Mouse (Mus musculus) erythroblast, embryonic 14.5 days (primary cell): ENCODE results near the gene 4930435E12Rik. TPM values are rescaled to one million over a fixed set of nuclear protein-coding genes. Genes with fewer than 3 reads are reported as not detected.

ENCODE experiments used
- H3K27me3 ChIP-seq: 2 replicates; pipeline ENCODE4 v1.6.1; 2012; ENCODE audit warnings: inconsistent platforms; ENCODE audit not compliant: control insufficient read depth
- H3K36me3 ChIP-seq: 2 replicates; pipeline ENCODE4 v1.6.1; 2012; ENCODE audit warnings: mild to moderate bottlenecking, inconsistent platforms; ENCODE audit not compliant: control insufficient read depth
- H3K4me1 ChIP-seq: 2 replicates; pipeline ENCODE4 v1.6.1; 2012; ENCODE audit warnings: inconsistent platforms; ENCODE audit not compliant: control insufficient read depth
- H3K4me3 ChIP-seq: replicated peaks from 2 replicates; pipeline ENCODE3; 2012; ENCODE audit warnings: moderate library complexity, mild to moderate bottlenecking, inconsistent platforms
- H3K9me3 ChIP-seq: 2 replicates; pipeline ENCODE4 v1.6.1; 2012; ENCODE audit warnings: low read length, inconsistent platforms, mixed read lengths; ENCODE audit not compliant: control insufficient read depth
- GATA1 ChIP-seq: IDR thresholded peaks from 2 replicates; pipeline ENCODE4 v1.6.1; 2012; ENCODE audit warnings: low read length, inconsistent platforms, mixed read lengths
- TAL1 ChIP-seq: IDR thresholded peaks from 3 replicates; pipeline ENCODE4 v1.6.1; 2012; ENCODE audit warnings: low read length, inconsistent platforms, mixed read lengths
- polyA plus RNA-seq: library from polyadenylated mRNA; stranded (reverse); fragments of >175 nt; gene quantifications from 2 replicates; pipeline ENCODE4 v1.2.3, GENCODE M21; 2012

Gene 4930435E12Rik
- polyA plus RNA-seq, 1 experiment: not detected

DNA sequence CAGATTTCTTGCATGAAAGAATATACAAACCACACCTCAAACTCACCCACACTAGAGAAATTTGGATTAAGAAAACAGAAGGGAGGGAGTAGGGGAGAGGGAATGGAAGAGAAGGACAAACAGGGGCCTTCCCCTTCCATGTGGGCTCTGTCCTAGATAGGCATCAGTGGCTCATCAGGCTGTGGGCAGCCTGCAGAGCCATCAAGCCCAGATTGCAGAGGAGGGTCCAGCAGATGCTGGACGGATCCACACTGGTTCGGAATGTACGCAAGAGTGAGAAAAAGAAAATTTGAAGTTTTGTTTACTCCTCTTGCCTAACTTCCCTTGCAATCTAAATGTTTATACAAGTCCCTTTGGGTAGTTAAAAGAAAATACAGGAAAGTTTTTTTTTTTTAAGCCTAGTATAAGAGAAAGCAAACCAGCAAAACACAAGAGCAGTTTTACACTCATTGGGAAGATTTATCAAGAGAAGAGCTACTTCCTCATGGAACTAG, 29.5 kb downstream of the 4930435E12Rik start:
- Histone ChIP-seq H3K9me3 (no peaks in the 10 kb centered on the region), H3K27me3 (peaks cover 5% of the 10 kb centered on the region; the same call in 1 of the 2 replicates), H3K4me1 (no peaks in the 10 kb centered on the region), H3K4me3 (no peak overlapping the region), H3K36me3 (no peaks in the 10 kb centered on the region)
- no peak for TF ChIP-seq TAL1
- TF ChIP-seq GATA1: no peak

DNA sequence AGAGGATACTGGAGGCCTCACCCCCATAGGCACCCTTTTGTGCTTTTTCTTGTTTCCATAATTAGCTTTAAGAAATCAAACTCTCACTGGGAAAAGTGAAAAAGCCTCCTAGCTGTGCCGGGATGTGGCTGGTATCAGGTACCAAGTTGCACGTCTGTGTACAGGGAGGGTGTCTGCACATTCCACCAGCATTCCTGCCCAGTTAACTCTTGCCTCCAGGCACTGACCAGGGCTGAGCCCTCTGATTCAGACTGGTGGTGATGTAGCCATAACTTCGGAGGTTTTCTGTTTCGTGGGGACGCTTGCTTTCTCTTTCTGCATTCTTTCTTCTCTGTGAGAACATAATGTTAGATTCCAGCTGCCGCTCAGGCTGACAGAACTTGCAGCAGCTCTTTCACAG, 35.4 kb downstream of the 4930435E12Rik start:
- Histone ChIP-seq H3K36me3 (no peaks in the 10 kb centered on the region), H3K27me3 (no peaks in the 10 kb centered on the region), H3K4me3 (no peak overlapping the region), H3K4me1 (no peaks in the 10 kb centered on the region), H3K9me3 (no peaks in the 10 kb centered on the region)
- TF ChIP-seq TAL1 (no peak), GATA1 (no peak)

DNA sequence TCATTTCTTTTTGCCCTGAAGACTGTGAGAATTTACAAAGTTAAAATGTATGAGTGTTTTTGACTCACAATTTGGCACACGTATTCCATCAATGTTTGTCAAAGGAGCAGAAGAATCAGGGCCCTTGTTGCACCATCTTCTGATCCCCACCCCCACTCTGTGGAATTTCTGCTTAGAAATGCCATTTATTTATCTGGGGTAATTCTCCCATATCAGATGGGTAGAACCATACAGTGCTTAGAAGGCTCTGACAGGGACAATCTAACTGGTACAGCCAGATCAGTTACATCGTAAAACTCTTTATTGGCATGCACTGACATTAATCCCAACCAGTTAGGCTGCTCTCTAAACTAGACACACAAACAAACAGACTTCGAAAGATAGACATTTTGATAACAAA, 38.6 kb downstream of the 4930435E12Rik start:
- Histone ChIP-seq H3K4me1 (no peaks in the 10 kb centered on the region), H3K4me3 (no peak overlapping the region), H3K9me3 (no peaks in the 10 kb centered on the region), H3K36me3 (no peaks in the 10 kb centered on the region), H3K27me3 (peaks cover 3% of the 10 kb centered on the region; the same call in 1 of the 2 replicates)
- TF ChIP-seq TAL1: no peak
- TF ChIP-seq GATA1: no peak

DNA sequence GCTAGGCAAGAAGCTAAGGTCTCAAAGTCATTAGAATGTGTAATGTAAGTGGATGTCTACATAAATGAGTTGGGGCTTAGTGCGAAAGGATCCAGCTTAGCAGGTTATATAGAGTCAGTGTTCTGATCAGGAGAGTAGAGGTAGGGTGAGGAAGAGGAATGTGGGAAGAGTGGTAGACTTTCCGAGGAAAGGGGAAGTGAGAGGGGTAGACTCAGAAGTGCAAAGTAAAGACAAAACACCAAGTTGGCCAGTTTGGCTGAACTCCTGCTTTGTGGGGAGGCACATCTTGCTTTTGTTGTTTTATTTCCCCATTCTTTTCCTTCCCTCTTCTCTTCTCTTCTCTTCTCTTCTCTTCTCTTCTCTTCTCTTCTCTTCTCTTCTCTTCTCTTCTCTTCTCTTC, 39.5 kb downstream of the 4930435E12Rik start:
- peaks cover 8% of the 10 kb centered on the region for H3K27me3 ChIP-seq
- TF ChIP-seq GATA1 (no peak), TAL1 (no peak)
- no peaks in the 10 kb centered on the region for H3K9me3 ChIP-seq
- H3K4me3 ChIP-seq: no peak overlapping the region
- no peaks in the 10 kb centered on the region for H3K4me1 ChIP-seq
- no peaks in the 10 kb centered on the region for H3K36me3 ChIP-seq

DNA sequence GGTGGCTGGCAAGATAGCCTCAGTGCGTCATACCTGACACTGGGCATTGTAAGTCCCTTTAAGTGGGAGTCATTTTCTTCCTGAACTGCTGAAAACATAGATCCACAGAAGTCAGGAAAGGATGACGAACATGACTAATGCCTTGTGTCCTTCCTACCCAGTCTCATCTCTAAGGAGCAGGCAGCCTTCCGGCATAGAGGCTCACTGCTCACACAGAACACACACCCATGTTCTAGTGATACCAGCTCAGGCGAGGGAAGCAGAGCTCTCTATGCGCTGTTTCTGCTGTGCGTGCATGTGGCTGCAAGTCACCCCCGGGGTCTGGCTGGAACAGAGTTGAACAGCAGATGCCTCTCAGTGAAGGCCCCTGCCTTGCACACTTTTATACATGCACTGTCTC, 43.2 kb downstream of the 4930435E12Rik start:
- Histone ChIP-seq H3K9me3 (no peaks in the 10 kb centered on the region), H3K36me3 (no peaks in the 10 kb centered on the region), H3K27me3 (peaks cover 16% of the 10 kb centered on the region), H3K4me1 (no peaks in the 10 kb centered on the region), H3K4me3 (no peak overlapping the region)
- TF ChIP-seq TAL1 (no peak), GATA1 (no peak)

GRCm38 (mm10) chr16:38782524-38783067, 46.0 kb downstream of the 4930435E12Rik start:
- TF ChIP-seq GATA1 (no peak), TAL1 (no peak)
- Histone ChIP-seq H3K4me3 (no peak overlapping the region), H3K9me3 (no peaks in the 10 kb centered on the region)

DNA sequence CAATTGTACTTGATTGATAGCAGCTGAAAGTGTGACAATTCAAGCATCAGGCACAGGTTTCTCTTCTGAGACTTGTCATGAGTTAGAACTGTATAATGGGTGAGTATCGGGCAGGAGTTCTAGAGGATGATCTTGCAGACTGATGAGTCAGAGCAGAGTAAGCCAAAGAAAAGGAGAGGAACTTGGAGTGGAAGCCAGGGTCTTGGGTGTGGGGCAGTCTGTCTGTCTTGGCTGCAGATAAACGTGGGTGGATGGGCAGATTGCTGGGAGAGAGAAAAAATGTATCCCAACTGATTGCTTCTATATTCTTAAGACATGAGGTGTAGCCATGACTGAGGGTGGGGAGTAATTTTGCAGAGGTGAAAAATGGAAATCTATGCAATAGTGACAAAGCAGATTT, 46.6 kb downstream of the 4930435E12Rik start:
- no peak for TF ChIP-seq TAL1
- Histone ChIP-seq H3K9me3 (no peaks in the 10 kb centered on the region), H3K36me3 (no peaks in the 10 kb centered on the region), H3K27me3 (peaks cover 16% of the 10 kb centered on the region), H3K4me1 (no peaks in the 10 kb centered on the region), H3K4me3 (no peak overlapping the region)

More at GRCm38 (mm10) chr16:38782524-38783067, 46.0 kb downstream of the 4930435E12Rik start:
- Histone ChIP-seq H3K27me3 (peaks cover 16% of the 10 kb centered on the region), H3K36me3 (no peaks in the 10 kb centered on the region), H3K4me1 (no peaks in the 10 kb centered on the region)

DNA sequence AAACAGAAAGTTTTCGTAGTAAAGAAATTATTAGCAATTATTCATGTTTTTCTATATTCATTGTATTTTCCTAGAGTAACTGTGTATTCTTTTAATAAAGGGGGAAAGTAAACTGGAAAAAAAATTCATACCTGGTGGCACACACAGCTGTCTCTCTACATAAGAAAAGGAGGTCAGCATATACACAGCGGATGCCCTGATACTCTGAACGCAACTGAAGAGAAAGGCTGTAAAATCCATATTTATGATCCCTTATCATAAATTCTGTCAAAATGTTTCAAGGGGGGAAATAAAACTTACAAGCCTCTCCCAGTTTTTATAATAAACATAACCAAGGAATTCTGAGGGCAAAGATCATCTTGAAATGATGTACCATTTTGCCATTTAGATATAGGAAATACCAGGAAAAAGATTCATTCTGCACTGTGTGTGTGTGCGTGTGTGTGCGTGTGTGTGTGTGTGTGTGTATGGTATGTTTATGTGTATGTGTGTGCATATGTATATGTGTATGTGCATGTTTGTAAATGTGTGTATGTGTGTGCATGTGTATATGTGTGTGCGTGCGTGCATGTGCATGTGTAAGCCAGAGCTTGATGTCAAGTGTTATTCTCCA, 47.5 kb downstream of the 4930435E12Rik start:
- no peaks in the 10 kb centered on the region for H3K4me1 ChIP-seq
- no peak overlapping the region for H3K4me3 ChIP-seq
- no peaks in the 10 kb centered on the region for H3K36me3 ChIP-seq
- H3K27me3 ChIP-seq: peaks cover 20% of the 10 kb centered on the region
- TF ChIP-seq GATA1 (no peak), TAL1 (no peak)
- H3K9me3 ChIP-seq: no peaks in the 10 kb centered on the region

GRCm38 (mm10) chr16:38776342-38776741, 52.2 kb downstream of the 4930435E12Rik start:
- H3K4me1 ChIP-seq: no peaks in the 10 kb centered on the region
- no peaks in the 10 kb centered on the region for H3K36me3 ChIP-seq
- H3K4me3 ChIP-seq: no peak overlapping the region
- no peak for TF ChIP-seq TAL1
- TF ChIP-seq GATA1: no peak
- no peaks in the 10 kb centered on the region for H3K9me3 ChIP-seq
- H3K27me3 ChIP-seq: peaks cover 26% of the 10 kb centered on the region
